Mouse (Mus musculus) liver, embryonic 12.5 days (tissue): Measurements from ENCODE around the gene Tatdn3. TPM values are rescaled to one million over a fixed set of nuclear protein-coding genes. Genes with fewer than 3 reads are reported as not detected.
A peak's percentile ranks its signal among the peaks of the same experiment; 100 is the strongest.
"Not testable (repeated sequence)": the region's sequence is repeated elsewhere in the genome, so short reads cannot be mapped to it uniquely, and the experiment has no call there.

ENCODE experiments used
- ATAC-seq: fragments of 200-750 bp; cut with Nextera tagmentation; 2 replicates; pipeline ENCODE4 v1.8.0; 2017; ENCODE audit warnings: moderate number of reproducible peaks, mild to moderate bottlenecking, moderate library complexity
- H3K27ac ChIP-seq: fragments of 300-500 bp; sonication (generic); 2 replicates; pipeline ENCODE4 v1.5.1; 2016; ENCODE audit warnings: mild to moderate bottlenecking
- H3K27me3 ChIP-seq: fragments of 300-500 bp; sonication (generic); replicated peaks from 2 replicates; pipeline ENCODE4 v1.6.1; 2016; ENCODE audit warnings: mild to moderate bottlenecking, moderate library complexity
- H3K36me3 ChIP-seq: fragments of 300-500 bp; sonication (generic); 2 replicates; pipeline ENCODE4 v1.6.1; 2016; ENCODE audit warnings: mild to moderate bottlenecking, moderate library complexity
- H3K4me1 ChIP-seq: fragments of 300-500 bp; sonication (generic); 2 replicates; pipeline ENCODE4 v1.6.1; 2016
- H3K4me2 ChIP-seq: fragments of 300-500 bp; sonication (generic); 2 replicates; pipeline ENCODE4 v1.6.1; 2016; ENCODE audit warnings: mild to moderate bottlenecking, moderate library complexity
- H3K4me3 ChIP-seq: fragments of 300-500 bp; sonication (generic); 2 replicates; pipeline ENCODE4 v1.5.1; 2016; ENCODE audit warnings: mild to moderate bottlenecking, moderate library complexity
- H3K9ac ChIP-seq: fragments of 300-500 bp; sonication (generic); 2 replicates; pipeline ENCODE4 v1.6.1; 2016; ENCODE audit warnings: mild to moderate bottlenecking, moderate library complexity
- H3K9me3 ChIP-seq: fragments of 300-500 bp; sonication (generic); replicated peaks from 2 replicates; pipeline ENCODE4 v1.6.1; 2016; ENCODE audit warnings: mild to moderate bottlenecking, moderate library complexity
- WGBS: fragments of 180-500 bp; shearing (Covaris S2); methylation state at CpG from one replicate; pipeline ENCODE4 v1.1.7; 2016; ENCODE audit not compliant: insufficient replicate concordance; 5-methylcytosine and 5-hydroxymethylcytosine counted together
- polyA plus RNA-seq: library from polyadenylated mRNA; unstranded; fragments of >200 nt; fragmentation: Nextera tagmentation; extraction: Ambion mirVana; gene quantifications from 2 replicates; pipeline ENCODE4 v1.2.1, GENCODE M21; 2016

Tatdn3 gene
- polyA plus RNA-seq, 1 experiment from 2014 or later: 9.8 TPM

GRCm38 (mm10) chr1:191053555-191053954, 9.2 kb downstream of the Tatdn3 start:
- no peaks in the 10 kb centered on the region for H3K9me3 ChIP-seq
- H3K36me3 ChIP-seq: peaks cover 10% of the 10 kb centered on the region; the same call in 1 of the 2 replicates
- no peak overlapping the region for H3K4me2 ChIP-seq
- no peak for ATAC-seq
- no peak overlapping the region for H3K4me3 ChIP-seq
- 73% methylated on average over 3 of the region's 3 CpGs for WGBS
- no peaks in the 10 kb centered on the region for H3K27me3 ChIP-seq
- H3K27ac ChIP-seq: no peak overlapping the region
- H3K4me1 ChIP-seq: peaks cover 36% of the 10 kb centered on the region
- no peak overlapping the region for H3K9ac ChIP-seq

GRCm38 (mm10) chr1:191046231-191046824, 16.4 kb downstream of the Tatdn3 start:
- no peaks in the 10 kb centered on the region for H3K27me3 ChIP-seq
- no peak for ATAC-seq
- H3K27ac ChIP-seq: no peak overlapping the region
- no peak overlapping the region for H3K4me2 ChIP-seq
- WGBS: 76% methylated on average over 7 of the region's 7 CpGs
- H3K4me3 ChIP-seq: no peak overlapping the region
- no peaks in the 10 kb centered on the region for H3K36me3 ChIP-seq
- no peak overlapping the region for H3K9ac ChIP-seq
- no peaks in the 10 kb centered on the region for H3K9me3 ChIP-seq
- peaks cover 26% of the 10 kb centered on the region for H3K4me1 ChIP-seq

- H3K27ac ChIP-seq: peak overlapping the region; percentile 28; the same call in 1 of the 2 replicates
- H3K4me1 ChIP-seq: peaks cover 26% of the 10 kb centered on the region
- H3K4me2 ChIP-seq: no peak overlapping the region
- no peaks in the 10 kb centered on the region for H3K9me3 ChIP-seq
- no peak overlapping the region for H3K9ac ChIP-seq
- ATAC-seq: peak; percentile 86
- no peak overlapping the region for H3K4me3 ChIP-seq
- no peaks in the 10 kb centered on the region for H3K27me3 ChIP-seq
- 68% methylated on average over 2 of the region's 2 CpGs for WGBS
- H3K36me3 ChIP-seq: no peaks in the 10 kb centered on the region
Measured at GRCm38 (mm10) chr1:191045264-191045663, 17.5 kb downstream of the Tatdn3 start.

GRCm38 (mm10) chr1:191042688-191043087, 20.0 kb downstream of the Tatdn3 start:
- H3K9ac ChIP-seq: no peak overlapping the region
- peaks cover 26% of the 10 kb centered on the region for H3K4me1 ChIP-seq
- no peaks in the 10 kb centered on the region for H3K36me3 ChIP-seq
- no peak overlapping the region for H3K4me3 ChIP-seq
- no peak overlapping the region for H3K27ac ChIP-seq
- H3K9me3 ChIP-seq: no peaks in the 10 kb centered on the region
- 55% methylated on average over 3 of the region's 3 CpGs for WGBS
- no peak overlapping the region for H3K4me2 ChIP-seq
- no peak for ATAC-seq
- H3K27me3 ChIP-seq: no peaks in the 10 kb centered on the region

GRCm38 (mm10) chr1:191042106-191042505, 20.6 kb downstream of the Tatdn3 start:
- H3K4me3 ChIP-seq: no peak overlapping the region
- ATAC-seq: no peak
- WGBS: 81% methylated on average over 5 of the region's 5 CpGs

GRCm38 (mm10) chr1:191041352-191041751, 21.4 kb downstream of the Tatdn3 start:
- H3K27ac ChIP-seq: no peak overlapping the region
- H3K4me3 ChIP-seq: no peak overlapping the region
- no peak for ATAC-seq
- no peaks in the 10 kb centered on the region for H3K9me3 ChIP-seq
- H3K9ac ChIP-seq: no peak overlapping the region
- no peaks in the 10 kb centered on the region for H3K36me3 ChIP-seq
- peaks cover 26% of the 10 kb centered on the region for H3K4me1 ChIP-seq
- no peaks in the 10 kb centered on the region for H3K27me3 ChIP-seq
- no peak overlapping the region for H3K4me2 ChIP-seq

More at GRCm38 (mm10) chr1:191042106-191042505, 20.6 kb downstream of the Tatdn3 start:
- no peak overlapping the region for H3K4me2 ChIP-seq
- no peaks in the 10 kb centered on the region for H3K27me3 ChIP-seq
- H3K9me3 ChIP-seq: no peaks in the 10 kb centered on the region
- no peak overlapping the region for H3K27ac ChIP-seq
- no peak overlapping the region for H3K9ac ChIP-seq
- no peaks in the 10 kb centered on the region for H3K36me3 ChIP-seq
- peaks cover 26% of the 10 kb centered on the region for H3K4me1 ChIP-seq

- Histone ChIP-seq H3K36me3 (no peaks in the 10 kb centered on the region), H3K27ac (no peak overlapping the region), H3K4me1 (peaks cover 7% of the 10 kb centered on the region), H3K9ac (no peak overlapping the region), H3K4me3 (no peak overlapping the region), H3K27me3 (peaks cover 5% of the 10 kb centered on the region; the same call in 1 of the 2 replicates), H3K4me2 (no peak overlapping the region), H3K9me3 (no peaks in the 10 kb centered on the region)
- no peak for ATAC-seq
- WGBS: 79% methylated on average over 4 of the region's 4 CpGs
Measured at GRCm38 (mm10) chr1:191037999-191038398, 24.7 kb downstream of the Tatdn3 start.

- no peak for ATAC-seq
- Histone ChIP-seq H3K4me3 (no peak within 1 kb of the TSS), H3K9me3 (no peaks in the 10 kb centered on the region), H3K9ac (no peak within 1 kb of the TSS), H3K4me2 (no peak within 1 kb of the TSS), H3K27me3 (peaks cover 5% of the 10 kb centered on the region; the same call in 1 of the 2 replicates), H3K36me3 (no peaks in the 10 kb centered on the region), H3K4me1 (no peaks in the 10 kb centered on the region), H3K27ac (no peak within 1 kb of the TSS)
- 54% methylated on average over 6 of the region's 6 CpGs for WGBS
Measured at GRCm38 (mm10) chr1:191036554-191037334, 26.0 kb downstream of the Tatdn3 start, which contains the start of gene Spata45. TSS of gene Spata45 (plus strand) at chr1:191036639.

- Histone ChIP-seq H3K4me1 (0 out of 2 replicates have a peak, but pooled peaks cover 5% of the 10 kb centered on the region), H3K9me3 (no peaks in the 10 kb centered on the region), H3K27ac (no peak overlapping the region), H3K4me3 (no peak overlapping the region), H3K4me2 (no peak overlapping the region), H3K27me3 (peaks cover 5% of the 10 kb centered on the region; the same call in 1 of the 2 replicates), H3K9ac (no peak overlapping the region), H3K36me3 (no peaks in the 10 kb centered on the region)
- WGBS: 29% methylated on average over 4 of the region's 4 CpGs
- no peak for ATAC-seq
Measured at GRCm38 (mm10) chr1:191035649-191036048, 27.1 kb downstream of the Tatdn3 start.

- H3K4me1 ChIP-seq: peaks cover 14% of the 10 kb centered on the region
- H3K27me3 ChIP-seq, H3K9ac ChIP-seq, H3K36me3 ChIP-seq, H3K27ac ChIP-seq, ATAC-seq, H3K9me3 ChIP-seq, H3K4me2 ChIP-seq, H3K4me3 ChIP-seq: not testable (repeated sequence)
- 46% methylated on average over 6 of the region's 6 CpGs for WGBS
Measured at GRCm38 (mm10) chr1:191030922-191031425, 31.8 kb downstream of the Tatdn3 start.

- Histone ChIP-seq H3K9ac (no peak overlapping the region), H3K4me1 (peaks cover 19% of the 10 kb centered on the region), H3K27ac (no peak overlapping the region), H3K36me3 (no peaks in the 10 kb centered on the region), H3K4me3 (no peak overlapping the region), H3K27me3 (0 out of 2 replicates have a peak, but pooled peaks cover 4% of the 10 kb centered on the region), H3K4me2 (no peak overlapping the region), H3K9me3 (no peaks in the 10 kb centered on the region)
- WGBS: 75% methylated on average over 10 of the region's 10 CpGs
- ATAC-seq: no peak
Measured at GRCm38 (mm10) chr1:191030182-191030581, 32.5 kb downstream of the Tatdn3 start.

- Histone ChIP-seq H3K36me3 (peaks cover 8% of the 10 kb centered on the region), H3K4me1 (peaks cover 31% of the 10 kb centered on the region), H3K27me3 (no peaks in the 10 kb centered on the region), H3K9me3 (no peaks in the 10 kb centered on the region), H3K9ac (peak within 1 kb of the TSS; percentile 89), H3K4me3 (peak within 1 kb of the TSS; percentile 84), H3K27ac (peak within 1 kb of the TSS; percentile 86), H3K4me2 (peak within 1 kb of the TSS; percentile 100)
- under 1% methylated on average over 50 of the region's 50 CpGs for WGBS
- ATAC-seq: peak; percentile 99
Measured at GRCm38 (mm10) chr1:191026021-191026713, 36.6 kb downstream of the Tatdn3 start, which contains the start of gene Flvcr1. TSS of gene Flvcr1 (minus strand) at chr1:191026158.
